Mouse (Mus musculus) embryonic fibroblast, embryonic 13.5 days (primary cell): Measurements from ENCODE around the gene Itgae.

ENCODE experiments used
- CTCF ChIP-seq: IDR thresholded peaks from 2 replicates; pipeline ENCODE4 v1.5.1; 2011; ENCODE audit warnings: mild to moderate bottlenecking, control low read depth, low read length, moderate library complexity, borderline replicate concordance; ENCODE audit not compliant: insufficient read depth
- POLR2A ChIP-seq: IDR thresholded peaks from 2 replicates; pipeline ENCODE4 v1.6.1; 2011; ENCODE audit warnings: low read depth, mild to moderate bottlenecking, control low read depth, low read length, moderate library complexity

DNA sequence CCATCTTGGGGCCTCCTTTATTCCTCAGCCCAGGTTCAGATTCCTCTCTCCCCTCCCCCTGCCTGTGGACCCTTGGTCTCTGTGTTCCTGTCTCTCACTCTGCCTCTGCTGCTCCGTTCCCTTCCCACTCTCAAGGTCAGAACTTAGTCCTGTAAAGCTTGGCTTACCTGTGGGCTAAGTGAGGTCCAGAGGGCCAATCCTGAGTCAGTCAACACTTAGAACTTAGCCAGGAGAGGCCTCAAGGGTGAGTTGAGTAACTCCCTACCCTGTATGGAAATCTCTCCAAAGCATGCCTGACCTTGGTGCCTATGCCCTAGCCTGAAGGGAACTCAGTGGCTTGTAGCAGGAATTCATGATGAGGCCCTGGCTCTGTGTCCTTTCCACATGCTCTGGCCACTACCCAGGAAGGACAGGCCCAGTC is 53.9 kb downstream of the Itgae start:
- no peak for TF ChIP-seq CTCF
- no peak for TF ChIP-seq POLR2A
